Mouse (Mus musculus): ENCODE results near the gene Zfp654. TPM values are rescaled to one million over a fixed set of nuclear protein-coding genes. Genes with fewer than 3 reads are reported as not detected.

The Zfp654 gene
- polyA plus RNA-seq, 2 experiments, result 8.0 to 8.1 TPM

DNA sequence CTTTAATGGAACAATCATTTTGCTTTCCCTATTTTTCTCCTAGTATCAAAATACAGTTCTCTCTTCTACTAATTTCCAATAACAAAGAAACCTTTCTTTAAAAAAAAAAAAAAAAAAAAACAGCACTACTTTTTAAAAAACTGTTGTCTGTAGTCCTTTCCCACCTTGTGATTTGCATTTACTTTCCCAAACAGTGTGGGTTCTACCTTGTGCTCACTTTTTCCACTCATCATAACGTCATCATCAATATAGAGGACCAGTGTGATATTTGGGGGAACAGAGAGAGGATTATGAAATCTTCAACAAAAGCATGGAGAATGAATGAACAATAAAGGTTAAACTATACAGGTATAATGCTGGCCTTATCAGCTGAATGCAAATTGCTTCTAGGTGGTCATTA is 27.0 kb downstream of the Zfp654 start:
- WGBS, result 89% methylated on average over 1 of the region's 1 CpGs
- H3K4me3 ChIP-seq (replicated peaks; ENCODE audit: low read length), result no peak overlapping the region

DNA sequence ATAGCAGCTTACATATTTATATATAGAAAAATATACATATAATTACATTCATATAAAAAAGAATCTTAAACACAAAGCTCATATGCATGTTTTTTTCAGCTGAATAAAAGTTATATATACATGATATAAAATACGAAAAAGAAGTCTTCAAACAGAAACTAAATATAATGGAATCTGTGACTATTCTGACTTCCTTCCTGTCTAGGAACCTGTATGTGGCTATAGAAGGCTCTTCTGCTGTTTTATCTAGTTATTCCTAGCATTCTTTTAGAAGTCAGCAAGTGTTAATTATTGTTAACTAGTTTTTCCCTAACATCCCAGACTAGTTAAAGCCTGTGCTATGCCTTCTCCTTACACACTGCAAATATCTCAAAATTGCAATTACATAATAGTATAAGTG is 27.6 kb downstream of the Zfp654 start:
- 88% methylated on average over 1 of the region's 1 CpGs for WGBS
- TF ChIP-seq POLR2A (IDR thresholded peaks at IDR 0.05; ENCODE audit: borderline replicate concordance, extremely low read depth, insufficient read depth, insufficient read length), result no peak
- Histone ChIP-seq H3K4me2 (replicated peaks; ENCODE audit: low read depth, low read length, severe bottlenecking) (no peak overlapping the region), H3K27me3 (ENCODE audit: control insufficient read depth, insufficient read depth, low read length) (no peaks in the 10 kb centered on the region), H3K9me3 (ENCODE audit: control insufficient read depth, low read length) (no peaks in the 10 kb centered on the region), H3K9ac (ENCODE audit: low read depth, low read length, severe bottlenecking) (no peak overlapping the region), H3K4me3 (replicated peaks; ENCODE audit: low read length) (no peak overlapping the region), H3K36me3 (ENCODE audit: control insufficient read depth, insufficient read depth, low read length) (peaks cover 10% of the 10 kb centered on the region; the same call in 1 of the 2 replicates), H3K27ac (replicated peaks; ENCODE audit: low read depth, low read length) (no peak overlapping the region), H3K4me1 (ENCODE audit: control insufficient read depth, insufficient read depth, low read length) (no peaks in the 10 kb centered on the region)
- DNase-seq (ENCODE audit: low spot score) (no peak), ATAC-seq (ENCODE audit: low FRiP score, low read depth) (no peak)

More for the DNA sequence above, 27.0 kb downstream of the Zfp654 start:
- H3K4me1 ChIP-seq (ENCODE audit: control insufficient read depth, insufficient read depth, low read length), result no peaks in the 10 kb centered on the region
- no peaks in the 10 kb centered on the region for H3K9me3 ChIP-seq (ENCODE audit: control insufficient read depth, low read length)
- DNase-seq (ENCODE audit: low spot score), result no peak
- H3K27me3 ChIP-seq (ENCODE audit: control insufficient read depth, insufficient read depth, low read length), result no peaks in the 10 kb centered on the region
- H3K27ac ChIP-seq (replicated peaks; ENCODE audit: low read depth, low read length), result no peak overlapping the region
- no peak overlapping the region for H3K4me2 ChIP-seq (replicated peaks; ENCODE audit: low read depth, low read length, severe bottlenecking)
- no peak for TF ChIP-seq POLR2A (IDR thresholded peaks at IDR 0.05; ENCODE audit: borderline replicate concordance, extremely low read depth, insufficient read depth, insufficient read length)
- no peak overlapping the region for H3K9ac ChIP-seq (ENCODE audit: low read depth, low read length, severe bottlenecking)
- no peak for ATAC-seq (ENCODE audit: low FRiP score, low read depth)
- peaks cover 13% of the 10 kb centered on the region; the same call in 1 of the 2 replicates for H3K36me3 ChIP-seq (ENCODE audit: control insufficient read depth, insufficient read depth, low read length)

GRCm38 (mm10) chr16:64817094-64817765 is 34.2 kb downstream of the Zfp654 start:
- DNase-seq (ENCODE audit: low spot score), result no peak
- no peak overlapping the region for H3K4me2 ChIP-seq (replicated peaks; ENCODE audit: low read depth, low read length, severe bottlenecking)
- no peak for ATAC-seq (ENCODE audit: low FRiP score, low read depth)
- H3K36me3 ChIP-seq (ENCODE audit: control insufficient read depth, insufficient read depth, low read length), result peaks cover 13% of the 10 kb centered on the region
- no peaks in the 10 kb centered on the region for H3K4me1 ChIP-seq (ENCODE audit: control insufficient read depth, insufficient read depth, low read length)
- no peaks in the 10 kb centered on the region for H3K27me3 ChIP-seq (ENCODE audit: control insufficient read depth, insufficient read depth, low read length)
- no peak for TF ChIP-seq POLR2A (IDR thresholded peaks at IDR 0.05; ENCODE audit: borderline replicate concordance, extremely low read depth, insufficient read depth, insufficient read length)
- no peak overlapping the region for H3K9ac ChIP-seq (ENCODE audit: low read depth, low read length, severe bottlenecking)
- WGBS, result 91% methylated on average over 3 of the region's 3 CpGs
- H3K9me3 ChIP-seq (ENCODE audit: control insufficient read depth, low read length), result no peaks in the 10 kb centered on the region
- no peak overlapping the region for H3K4me3 ChIP-seq (replicated peaks; ENCODE audit: low read length)
- no peak overlapping the region for H3K27ac ChIP-seq (replicated peaks; ENCODE audit: low read depth, low read length)

- H3K4me1 ChIP-seq (ENCODE audit: control insufficient read depth, insufficient read depth, low read length), result no peaks in the 10 kb centered on the region
- no peaks in the 10 kb centered on the region for H3K9me3 ChIP-seq (ENCODE audit: control insufficient read depth, low read length)
- no peak overlapping the region for H3K9ac ChIP-seq (ENCODE audit: low read depth, low read length, severe bottlenecking)
- TF ChIP-seq POLR2A (IDR thresholded peaks at IDR 0.05; ENCODE audit: borderline replicate concordance, extremely low read depth, insufficient read depth, insufficient read length), result no peak
- 48% methylated on average over 3 of the region's 3 CpGs for WGBS
- ATAC-seq (ENCODE audit: low FRiP score, low read depth) (no peak), DNase-seq (ENCODE audit: low spot score) (peak; percentile 5)
- no peak overlapping the region for H3K4me2 ChIP-seq (replicated peaks; ENCODE audit: low read depth, low read length, severe bottlenecking)
- H3K4me3 ChIP-seq (replicated peaks; ENCODE audit: low read length), result no peak overlapping the region
- H3K27ac ChIP-seq (replicated peaks; ENCODE audit: low read depth, low read length), result no peak overlapping the region
- no peaks in the 10 kb centered on the region for H3K27me3 ChIP-seq (ENCODE audit: control insufficient read depth, insufficient read depth, low read length)
- peaks cover 8% of the 10 kb centered on the region; the same call in 1 of the 2 replicates for H3K36me3 ChIP-seq (ENCODE audit: control insufficient read depth, insufficient read depth, low read length)
Observed at GRCm38 (mm10) chr16:64803041-64803440, 48.4 kb downstream of the Zfp654 start.

DNA sequence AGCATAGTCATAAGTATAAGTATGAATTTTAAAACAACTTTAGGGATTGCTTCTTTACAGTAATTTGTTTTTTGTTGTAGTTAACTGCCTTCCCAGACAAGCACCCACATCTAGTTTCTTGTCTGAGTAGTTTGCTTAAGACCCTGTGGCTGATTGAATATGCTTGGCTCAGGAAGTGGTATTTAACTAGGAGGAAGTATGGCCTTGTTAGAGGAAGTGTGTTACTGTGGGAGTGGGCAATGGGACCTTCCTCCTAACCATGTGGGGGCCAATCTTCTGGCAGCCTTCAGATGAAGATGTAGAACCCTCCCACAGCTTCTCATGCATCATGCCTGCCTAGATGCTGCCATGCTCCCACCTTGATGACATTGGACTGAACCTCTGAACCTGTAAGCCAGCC is 49.8 kb downstream of the Zfp654 start:
- TF ChIP-seq POLR2A (IDR thresholded peaks at IDR 0.05; ENCODE audit: borderline replicate concordance, extremely low read depth, insufficient read depth, insufficient read length), result no peak
- Histone ChIP-seq H3K4me2 (replicated peaks; ENCODE audit: low read depth, low read length, severe bottlenecking) (no peak overlapping the region), H3K36me3 (ENCODE audit: control insufficient read depth, insufficient read depth, low read length) (peaks cover 8% of the 10 kb centered on the region; the same call in 1 of the 2 replicates), H3K4me1 (ENCODE audit: control insufficient read depth, insufficient read depth, low read length) (no peaks in the 10 kb centered on the region), H3K27ac (replicated peaks; ENCODE audit: low read depth, low read length) (no peak overlapping the region), H3K9me3 (ENCODE audit: control insufficient read depth, low read length) (no peaks in the 10 kb centered on the region), H3K27me3 (ENCODE audit: control insufficient read depth, insufficient read depth, low read length) (no peaks in the 10 kb centered on the region), H3K9ac (ENCODE audit: low read depth, low read length, severe bottlenecking) (no peak overlapping the region), H3K4me3 (replicated peaks; ENCODE audit: low read length) (no peak overlapping the region)
- DNase-seq (ENCODE audit: low spot score) (no peak), ATAC-seq (ENCODE audit: low FRiP score, low read depth) (no peak)
